Mouse (Mus musculus) forebrain, embryonic 13.5 days (tissue): ENCODE data around the gene Homer2. TPM values are rescaled to one million over a fixed set of nuclear protein-coding genes. Genes with fewer than 3 reads are reported as not detected.

Experiments
- ATAC-seq: fragments of 200-750 bp; cut with Nextera tagmentation; 2 replicates; pipeline ENCODE4 v1.8.0; 2017
- H3K27ac ChIP-seq: fragments of 300-500 bp; sonication (generic); 2 replicates; pipeline ENCODE4 v1.5.1; 2015; ENCODE audit warnings: inconsistent platforms, mild to moderate bottlenecking, moderate library complexity
- H3K27me3 ChIP-seq: fragments of 300-500 bp; sonication (generic); 2 replicates; pipeline ENCODE4 v1.6.1; 2015; ENCODE audit warnings: mild to moderate bottlenecking, inconsistent platforms
- H3K36me3 ChIP-seq: fragments of 300-500 bp; sonication (generic); 2 replicates; pipeline ENCODE4 v1.6.1; 2015; ENCODE audit warnings: mild to moderate bottlenecking, inconsistent platforms; ENCODE audit not compliant: poor library complexity, severe bottlenecking
- H3K4me1 ChIP-seq: fragments of 300-500 bp; sonication (generic); 2 replicates; pipeline ENCODE4 v1.6.1; 2015; ENCODE audit warnings: inconsistent platforms
- H3K4me2 ChIP-seq: fragments of 300-500 bp; sonication (generic); 2 replicates; pipeline ENCODE4 v1.6.1; 2015; ENCODE audit warnings: inconsistent platforms, mild to moderate bottlenecking, moderate library complexity
- H3K4me3 ChIP-seq: fragments of 300-500 bp; sonication (generic); 2 replicates; pipeline ENCODE4 v1.5.1; 2015; ENCODE audit warnings: mild to moderate bottlenecking, inconsistent platforms
- H3K9ac ChIP-seq: fragments of 300-500 bp; sonication (generic); 2 replicates; pipeline ENCODE4 v1.6.1; 2015; ENCODE audit warnings: mild to moderate bottlenecking, inconsistent platforms
- H3K9me3 ChIP-seq: fragments of 300-500 bp; sonication (generic); replicated peaks from 2 replicates; pipeline ENCODE4 v1.6.1; 2016; ENCODE audit warnings: inconsistent platforms
- WGBS: fragments of 180-500 bp; shearing (Covaris S2); methylation state at CpG from one replicate; pipeline ENCODE4 v1.1.7; 2015; 5-methylcytosine and 5-hydroxymethylcytosine counted together
- polyA plus RNA-seq: library from polyadenylated mRNA; unstranded; fragments of >200 nt; fragmentation: Nextera tagmentation; extraction: Ambion mirVana; gene quantifications from 2 replicates; pipeline ENCODE4 v1.2.1, GENCODE M21; 2015

The Homer2 gene
- polyA plus RNA-seq, 1 experiment from 2014 or later = 27.8 TPM

- no peak for ATAC-seq
- no peak overlapping the region for H3K27ac ChIP-seq
- H3K36me3 ChIP-seq = no peaks in the 10 kb centered on the region
- H3K4me1 ChIP-seq = peaks cover 8% of the 10 kb centered on the region; the same call in 1 of the 2 replicates
- 82% methylated on average over 6 of the region's 6 CpGs for WGBS
- no peaks in the 10 kb centered on the region for H3K27me3 ChIP-seq
- no peak overlapping the region for H3K4me3 ChIP-seq
- H3K4me2 ChIP-seq = no peak overlapping the region
- no peaks in the 10 kb centered on the region for H3K9me3 ChIP-seq
- H3K9ac ChIP-seq = no peak overlapping the region
These were observed 66.2 kb downstream of the Homer2 start for GRCm38 (mm10) chr7:81641101-81641500.

DNA sequence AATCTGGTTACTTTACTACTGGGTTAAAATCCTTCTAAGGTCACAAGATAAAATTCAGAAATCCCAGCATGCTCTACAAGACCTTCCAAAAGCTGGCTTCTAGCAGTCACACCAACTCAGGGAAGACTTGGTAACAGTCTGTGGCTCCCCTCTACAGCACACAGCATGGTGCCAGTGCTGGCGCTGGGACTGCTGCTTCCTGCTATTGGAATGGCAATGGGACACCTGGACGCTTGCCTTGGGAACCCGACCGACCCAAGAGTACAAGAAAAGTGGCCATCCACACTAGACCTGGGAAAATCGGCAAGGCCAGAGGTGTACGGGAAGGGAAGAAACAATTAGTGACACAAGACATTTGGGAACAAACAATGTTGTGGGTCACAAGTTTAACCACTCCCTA, 74.7 kb downstream of the Homer2 start:
- Histone ChIP-seq H3K9ac (no peak overlapping the region), H3K36me3 (peaks cover 8% of the 10 kb centered on the region; the same call in 1 of the 2 replicates), H3K4me1 (no peaks in the 10 kb centered on the region), H3K27me3 (no peaks in the 10 kb centered on the region), H3K9me3 (no peaks in the 10 kb centered on the region), H3K4me3 (no peak overlapping the region), H3K4me2 (no peak overlapping the region), H3K27ac (no peak overlapping the region)
- ATAC-seq = no peak
- WGBS = 83% methylated on average over 6 of the region's 6 CpGs

DNA sequence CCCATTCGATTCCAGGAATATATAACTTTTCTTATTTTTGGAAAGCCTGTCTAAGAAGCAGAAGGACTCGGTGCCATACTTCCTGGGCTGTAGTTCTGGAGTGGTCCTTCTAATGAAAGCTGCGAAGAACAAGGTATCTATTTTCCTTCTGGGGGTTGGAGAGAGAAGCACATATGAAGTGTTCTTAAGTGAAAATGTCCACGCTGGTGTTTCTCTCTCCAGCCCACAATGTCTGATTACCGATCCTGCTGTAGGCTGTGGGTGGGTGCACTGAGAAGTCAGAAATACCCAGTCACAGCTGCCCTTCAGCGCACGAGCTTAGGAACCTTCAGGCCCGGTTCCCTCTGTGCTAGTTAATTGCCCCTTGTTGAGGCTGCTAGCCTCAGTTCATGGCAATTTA, 76.1 kb downstream of the Homer2 start:
- 87% methylated on average over 8 of the region's 8 CpGs for WGBS
- H3K27me3 ChIP-seq = no peaks in the 10 kb centered on the region
- no peaks in the 10 kb centered on the region for H3K9me3 ChIP-seq
- H3K36me3 ChIP-seq = peaks cover 8% of the 10 kb centered on the region; the same call in 1 of the 2 replicates
- ATAC-seq = no peak
- no peaks in the 10 kb centered on the region for H3K4me1 ChIP-seq
- no peak overlapping the region for H3K4me2 ChIP-seq
- no peak overlapping the region for H3K4me3 ChIP-seq
- no peak overlapping the region for H3K9ac ChIP-seq
- no peak overlapping the region for H3K27ac ChIP-seq

- no peak overlapping the region for H3K4me2 ChIP-seq
- 90% methylated on average over 2 of the region's 2 CpGs for WGBS
These were observed 80.9 kb downstream of the Homer2 start for GRCm38 (mm10) chr7:81626460-81626859.

DNA sequence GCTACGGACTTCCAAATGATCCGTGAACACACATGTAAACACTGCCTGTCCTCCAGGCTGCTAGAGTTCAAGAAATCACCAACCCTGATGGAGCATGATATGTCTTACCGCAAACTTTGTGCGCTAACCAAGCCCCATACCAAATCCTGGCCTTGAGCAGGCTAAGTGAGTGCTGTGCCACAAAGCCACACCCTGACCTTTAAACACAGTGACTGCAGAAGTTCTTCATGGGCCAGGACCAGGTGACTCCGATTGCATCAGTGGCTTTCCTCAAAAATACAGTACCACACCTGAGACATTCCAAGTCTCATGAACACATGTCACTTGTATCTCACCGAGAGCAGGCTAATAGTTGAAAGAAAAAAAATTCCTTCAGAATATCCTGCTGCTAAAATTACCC, 83.6 kb downstream of the Homer2 start:
- Histone ChIP-seq H3K9ac (no peak overlapping the region), H3K4me2 (no peak overlapping the region)
- WGBS = 93% methylated on average over 6 of the region's 6 CpGs

More at GRCm38 (mm10) chr7:81626460-81626859, 80.9 kb downstream of the Homer2 start:
- Histone ChIP-seq H3K4me3 (no peak overlapping the region), H3K27ac (no peak overlapping the region), H3K9ac (no peak overlapping the region), H3K36me3 (no peaks in the 10 kb centered on the region), H3K4me1 (no peaks in the 10 kb centered on the region), H3K9me3 (no peaks in the 10 kb centered on the region), H3K27me3 (no peaks in the 10 kb centered on the region)
- no peak for ATAC-seq

DNA sequence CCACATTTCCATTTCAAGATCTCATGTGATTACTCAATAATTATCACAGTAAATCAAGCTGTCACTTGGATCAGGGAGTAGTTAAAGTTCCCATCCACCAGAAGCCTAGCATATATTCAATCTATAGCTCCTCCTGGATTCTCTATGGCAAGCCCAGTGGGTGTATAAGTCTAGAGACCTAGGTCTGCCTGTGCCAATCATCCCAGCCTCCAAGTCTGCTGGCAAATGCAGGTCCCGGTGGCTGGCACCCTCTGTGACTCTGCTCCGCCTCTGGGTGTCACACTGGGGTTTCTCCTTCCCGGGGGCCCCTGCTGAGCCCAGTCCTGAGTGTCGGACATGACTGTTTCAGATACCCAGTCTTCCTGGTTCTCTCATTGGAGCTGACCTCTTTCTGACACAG, 84.5 kb downstream of the Homer2 start:
- Histone ChIP-seq H3K9me3 (no peaks in the 10 kb centered on the region), H3K27me3 (no peaks in the 10 kb centered on the region), H3K4me1 (no peaks in the 10 kb centered on the region), H3K36me3 (no peaks in the 10 kb centered on the region), H3K4me3 (no peak overlapping the region), H3K4me2 (no peak overlapping the region), H3K27ac (no peak overlapping the region), H3K9ac (no peak overlapping the region)
- WGBS = 81% methylated on average over 4 of the region's 4 CpGs
- ATAC-seq = no peak

More for the DNA sequence above, 83.6 kb downstream of the Homer2 start:
- Histone ChIP-seq H3K27ac (no peak overlapping the region), H3K4me3 (no peak overlapping the region), H3K27me3 (no peaks in the 10 kb centered on the region), H3K36me3 (no peaks in the 10 kb centered on the region), H3K4me1 (no peaks in the 10 kb centered on the region), H3K9me3 (no peaks in the 10 kb centered on the region)
- no peak for ATAC-seq

DNA sequence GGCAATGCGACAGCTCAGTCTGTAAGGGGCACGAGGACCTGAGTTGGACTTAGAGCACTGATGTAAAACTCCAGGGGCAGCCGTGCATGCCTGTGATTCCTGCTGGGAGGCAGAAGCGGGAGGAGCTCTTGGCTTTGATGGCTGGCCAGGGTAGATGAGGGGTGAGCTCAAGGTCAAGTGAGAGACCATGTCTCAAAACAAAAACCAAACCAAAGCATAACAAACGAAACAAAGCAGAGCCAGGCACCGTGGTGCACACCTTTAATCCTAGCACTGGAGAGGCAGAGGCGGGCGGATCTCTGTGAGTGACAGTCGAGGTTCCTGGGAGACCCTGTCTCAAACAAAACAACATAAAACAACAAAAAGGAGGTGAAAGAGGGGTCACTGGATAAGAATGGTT, 92.3 kb downstream of the Homer2 start:
- H3K4me3 ChIP-seq = no peak overlapping the region
- no peaks in the 10 kb centered on the region for H3K27me3 ChIP-seq
- 69% methylated on average over 9 of the region's 9 CpGs for WGBS

GRCm38 (mm10) chr7:81612856-81613635, 94.3 kb downstream of the Homer2 start:
- 92% methylated on average over 13 of the region's 13 CpGs for WGBS
- Histone ChIP-seq H3K9ac (no peak overlapping the region), H3K4me1 (no peaks in the 10 kb centered on the region), H3K27me3 (no peaks in the 10 kb centered on the region), H3K4me3 (no peak overlapping the region), H3K36me3 (peaks cover 4% of the 10 kb centered on the region; the same call in 1 of the 2 replicates), H3K27ac (no peak overlapping the region), H3K4me2 (no peak overlapping the region), H3K9me3 (no peaks in the 10 kb centered on the region)
- ATAC-seq = no peak

More for the DNA sequence above, 92.3 kb downstream of the Homer2 start:
- H3K4me1 ChIP-seq = no peaks in the 10 kb centered on the region
- H3K9ac ChIP-seq = no peak overlapping the region
- no peaks in the 10 kb centered on the region for H3K9me3 ChIP-seq
- H3K36me3 ChIP-seq = peaks cover 4% of the 10 kb centered on the region; the same call in 1 of the 2 replicates
- H3K4me2 ChIP-seq = no peak overlapping the region
- ATAC-seq = no peak
- no peak overlapping the region for H3K27ac ChIP-seq

GRCm38 (mm10) chr7:81610125-81610524, 97.2 kb downstream of the Homer2 start:
- Histone ChIP-seq H3K27ac (no peak overlapping the region), H3K36me3 (peaks cover 4% of the 10 kb centered on the region; the same call in 1 of the 2 replicates), H3K4me2 (no peak overlapping the region), H3K27me3 (no peaks in the 10 kb centered on the region), H3K4me1 (no peaks in the 10 kb centered on the region), H3K4me3 (no peak overlapping the region), H3K9me3 (no peaks in the 10 kb centered on the region), H3K9ac (no peak overlapping the region)
- no peak for ATAC-seq
- 62% methylated on average over 18 of the region's 18 CpGs for WGBS

DNA sequence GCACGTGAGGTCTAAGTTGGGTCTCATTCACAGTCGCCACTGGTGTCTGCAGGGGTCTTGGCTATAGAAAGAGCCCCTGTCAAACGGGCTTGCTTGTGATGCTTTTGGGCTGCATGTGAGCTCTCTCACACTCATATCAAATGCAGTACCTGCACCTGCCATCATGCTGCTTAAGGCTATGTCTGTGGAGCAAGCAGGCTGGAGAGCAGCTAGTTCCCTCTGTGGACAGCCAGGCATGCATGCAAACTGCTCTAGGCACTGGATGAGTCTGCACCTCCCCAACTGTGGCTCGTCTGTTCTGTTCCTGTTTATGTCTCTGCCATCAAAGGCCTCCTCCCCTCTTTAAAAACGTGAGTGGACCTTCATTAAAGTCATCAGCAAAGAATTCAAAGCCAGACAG, 100.9 kb downstream of the Homer2 start:
- Histone ChIP-seq H3K9me3 (no peaks in the 10 kb centered on the region), H3K4me2 (no peak overlapping the region), H3K4me1 (no peaks in the 10 kb centered on the region), H3K9ac (no peak overlapping the region), H3K4me3 (no peak overlapping the region), H3K27me3 (no peaks in the 10 kb centered on the region), H3K36me3 (peaks cover 4% of the 10 kb centered on the region; the same call in 1 of the 2 replicates), H3K27ac (no peak overlapping the region)
- no peak for ATAC-seq
- WGBS = 57% methylated on average over 5 of the region's 5 CpGs

DNA sequence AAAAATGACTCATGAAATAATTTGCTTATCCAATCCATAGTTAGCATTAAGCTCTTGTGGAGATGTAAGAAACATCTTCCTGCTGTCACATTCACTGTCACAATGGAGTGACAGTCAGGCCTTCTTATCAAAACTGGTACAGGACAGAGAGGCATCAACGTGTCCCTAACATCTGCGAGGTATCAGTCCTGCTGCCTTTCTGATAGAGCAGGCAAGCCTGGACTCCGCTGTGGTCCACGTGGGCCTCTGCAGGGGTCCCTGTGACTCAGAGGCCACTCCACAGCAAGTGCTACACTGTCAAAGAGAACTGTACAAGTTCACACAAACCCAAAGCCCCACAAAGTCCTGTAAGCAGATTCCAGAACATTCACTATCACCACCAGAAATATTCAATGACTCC, 101.8 kb downstream of the Homer2 start:
- WGBS = 73% methylated on average over 4 of the region's 4 CpGs
- no peak overlapping the region for H3K9ac ChIP-seq
- H3K4me1 ChIP-seq = no peaks in the 10 kb centered on the region
- H3K4me2 ChIP-seq = no peak overlapping the region
- H3K4me3 ChIP-seq = no peak overlapping the region
- no peak overlapping the region for H3K27ac ChIP-seq
- H3K9me3 ChIP-seq = no peaks in the 10 kb centered on the region
- H3K27me3 ChIP-seq = no peaks in the 10 kb centered on the region
- no peaks in the 10 kb centered on the region for H3K36me3 ChIP-seq
- no peak for ATAC-seq

GRCm38 (mm10) chr7:81604991-81605390, 102.3 kb downstream of the Homer2 start:
- H3K36me3 ChIP-seq = no peaks in the 10 kb centered on the region
- no peak overlapping the region for H3K4me2 ChIP-seq
- no peak for ATAC-seq
- 78% methylated on average over 5 of the region's 5 CpGs for WGBS
- H3K27me3 ChIP-seq = no peaks in the 10 kb centered on the region
- no peak overlapping the region for H3K9ac ChIP-seq
- H3K9me3 ChIP-seq = no peaks in the 10 kb centered on the region
- no peaks in the 10 kb centered on the region for H3K4me1 ChIP-seq
- H3K4me3 ChIP-seq = no peak overlapping the region
- H3K27ac ChIP-seq = no peak overlapping the region
